Mouse (Mus musculus) lung, embryonic 14.5 days (tissue): ENCODE results near the gene Itga11. TPM values are rescaled to one million over a fixed set of nuclear protein-coding genes. Genes with fewer than 3 reads are reported as not detected.
A peak's percentile ranks its signal among the peaks of the same experiment; 100 is the strongest.
"Not testable (repeated sequence)": the region's sequence is repeated elsewhere in the genome, so short reads cannot be mapped to it uniquely, and the experiment has no call there.

ENCODE experiments used
- ATAC-seq: fragments of 200-750 bp; cut with Nextera tagmentation; 2 replicates; pipeline ENCODE4 v1.8.0; 2017; ENCODE audit warnings: mild to moderate bottlenecking, moderate TSS enrichment, moderate library complexity; ENCODE audit not compliant: insufficient read depth
- DNase-seq: peaks from one replicate; pipeline ENCODE4 v3.0.0-alpha.2; 2015
- H3K27ac ChIP-seq: fragments of 300-500 bp; sonication (generic); 2 replicates; pipeline ENCODE4 v1.5.1; 2014; ENCODE audit warnings: low read depth, mild to moderate bottlenecking, moderate library complexity
- H3K27me3 ChIP-seq: fragments of 300-500 bp; sonication (generic); 2 replicates; pipeline ENCODE4 v1.6.1; 2014; ENCODE audit warnings: low read length, control low read depth; ENCODE audit not compliant: insufficient read depth
- H3K36me3 ChIP-seq: fragments of 300-500 bp; sonication (generic); 2 replicates; pipeline ENCODE4 v1.6.1; 2014; ENCODE audit warnings: control low read depth; ENCODE audit not compliant: insufficient read depth
- H3K4me1 ChIP-seq: fragments of 300-500 bp; sonication (generic); 2 replicates; pipeline ENCODE4 v1.6.1; 2014; ENCODE audit warnings: antibody characterized with exemption, control low read depth; ENCODE audit not compliant: insufficient read depth
- H3K4me2 ChIP-seq: fragments of 300-500 bp; sonication (generic); 2 replicates; pipeline ENCODE4 v1.6.1; 2014; ENCODE audit warnings: mild to moderate bottlenecking
- H3K4me3 ChIP-seq: fragments of 300-500 bp; sonication (generic); 2 replicates; pipeline ENCODE4 v1.5.1; 2014; ENCODE audit warnings: low read depth, low read length
- H3K9ac ChIP-seq: fragments of 300-500 bp; sonication (generic); 2 replicates; pipeline ENCODE4 v1.6.1; 2014
- H3K9me3 ChIP-seq: fragments of 300-500 bp; sonication (generic); 2 replicates; pipeline ENCODE4 v1.6.1; 2016; ENCODE audit warnings: low read depth, low read length, control low read depth
- CTCF ChIP-seq: IDR thresholded peaks from 2 replicates; pipeline ENCODE4 v1.5.1; 2016; ENCODE audit warnings: antibody characterized with exemption, low read depth
- WGBS: fragments of 180-500 bp; shearing (Covaris S2); extraction: QIAGEN DNeasy Blood & Tissue Kit; methylation state at CpG from one replicate; pipeline ENCODE4 v1.1.7; 2014; 5-methylcytosine and 5-hydroxymethylcytosine counted together
- polyA plus RNA-seq: library from polyadenylated mRNA; unstranded; fragments of >200 nt; fragmentation: Nextera tagmentation; extraction: Ambion mirVana; gene quantifications from 2 replicates; pipeline ENCODE4 v1.2.1, GENCODE M21; 2014

Itga11 gene
- polyA plus RNA-seq, 1 experiment from 2014 or later = 0.49 TPM

DNA sequence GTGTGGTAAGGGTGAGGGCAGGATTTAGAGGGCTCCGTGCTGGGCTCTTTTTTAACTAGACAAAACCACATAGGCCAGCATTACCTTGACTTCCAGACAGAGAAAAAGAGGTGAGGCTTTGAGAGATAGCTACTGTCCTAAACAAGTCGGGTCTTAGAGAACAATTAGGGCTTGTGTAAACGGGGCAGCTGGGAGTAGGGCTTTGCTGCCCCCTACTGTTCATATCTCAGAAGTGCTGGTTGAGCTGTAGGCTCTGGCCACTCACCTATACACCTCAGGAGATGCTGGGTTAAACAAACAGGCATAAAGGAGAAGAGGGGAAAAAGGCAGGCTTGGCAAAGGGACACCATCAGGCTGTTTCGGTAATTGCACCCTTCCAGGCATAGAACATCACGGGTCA lies 99.8 kb downstream of the Itga11 start:
- Histone ChIP-seq H3K4me3 (no peak overlapping the region), H3K4me1 (no peaks in the 10 kb centered on the region), H3K9ac (no peak overlapping the region), H3K27me3 (no peaks in the 10 kb centered on the region), H3K27ac (no peak overlapping the region), H3K36me3 (no peaks in the 10 kb centered on the region), H3K4me2 (no peak overlapping the region), H3K9me3 (no peaks in the 10 kb centered on the region)
- DNase-seq (peak; percentile 82), ATAC-seq (peak; percentile 42)
- 5% methylated on average over 5 of the region's 5 CpGs for WGBS
- TF ChIP-seq CTCF = peak; percentile 88

DNA sequence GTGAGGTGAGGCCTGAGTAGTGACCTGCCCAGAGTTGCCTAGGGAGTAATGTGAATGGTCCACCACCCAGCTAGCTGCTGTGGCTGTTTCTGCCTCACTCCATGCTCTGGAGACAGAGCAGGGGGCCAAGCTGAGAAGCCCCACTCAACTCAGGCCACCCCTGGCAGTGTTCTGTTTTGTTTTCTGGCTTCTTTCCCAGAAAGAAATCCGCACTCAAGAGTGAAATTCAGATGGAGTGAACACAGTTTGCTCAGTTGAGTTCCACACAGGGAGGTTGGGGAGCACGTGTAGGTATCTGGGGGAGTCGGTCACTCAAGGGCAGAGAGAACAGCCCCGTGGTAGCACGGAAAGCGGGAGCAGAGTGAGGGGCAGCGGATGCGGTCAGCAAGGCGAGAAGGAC lies 101.1 kb downstream of the Itga11 start:
- no peaks in the 10 kb centered on the region for H3K9me3 ChIP-seq
- no peak overlapping the region for H3K4me3 ChIP-seq
- no peaks in the 10 kb centered on the region for H3K27me3 ChIP-seq
- no peak overlapping the region for H3K9ac ChIP-seq
- no peak for TF ChIP-seq CTCF
- no peaks in the 10 kb centered on the region for H3K4me1 ChIP-seq
- no peak overlapping the region for H3K27ac ChIP-seq
- no peak overlapping the region for H3K4me2 ChIP-seq
- WGBS = 81% methylated on average over 9 of the region's 9 CpGs
- ATAC-seq (no peak), DNase-seq (peak; percentile 52)
- no peaks in the 10 kb centered on the region for H3K36me3 ChIP-seq

DNA sequence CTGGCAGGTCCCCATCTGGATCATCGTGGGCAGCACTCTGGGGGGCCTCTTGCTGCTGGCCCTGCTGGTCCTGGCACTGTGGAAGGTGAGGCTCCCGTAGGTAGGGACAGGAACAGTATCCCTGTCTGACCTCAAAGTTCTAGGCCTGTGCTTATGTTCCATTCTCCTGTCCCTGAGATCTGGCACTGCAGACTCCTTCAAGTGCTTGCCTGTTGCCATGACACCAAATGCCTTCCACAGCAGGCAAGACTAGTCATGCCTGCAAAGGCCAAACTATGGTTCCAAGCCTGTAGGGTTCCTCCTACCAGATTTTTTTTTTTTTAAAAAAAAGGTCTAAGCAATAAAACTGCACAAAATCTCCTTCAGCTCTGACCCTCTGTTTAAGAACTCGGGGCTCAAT lies 104.3 kb downstream of the Itga11 start:
- Histone ChIP-seq H3K9me3 (no peaks in the 10 kb centered on the region), H3K4me1 (no peaks in the 10 kb centered on the region), H3K27me3 (no peaks in the 10 kb centered on the region), H3K27ac (no peak overlapping the region), H3K36me3 (no peaks in the 10 kb centered on the region), H3K4me2 (no peak overlapping the region), H3K9ac (no peak overlapping the region), H3K4me3 (no peak overlapping the region)
- DNase-seq = peak; percentile 24
- WGBS = 58% methylated on average over 3 of the region's 3 CpGs
- no peak for ATAC-seq
- TF ChIP-seq CTCF = no peak

DNA sequence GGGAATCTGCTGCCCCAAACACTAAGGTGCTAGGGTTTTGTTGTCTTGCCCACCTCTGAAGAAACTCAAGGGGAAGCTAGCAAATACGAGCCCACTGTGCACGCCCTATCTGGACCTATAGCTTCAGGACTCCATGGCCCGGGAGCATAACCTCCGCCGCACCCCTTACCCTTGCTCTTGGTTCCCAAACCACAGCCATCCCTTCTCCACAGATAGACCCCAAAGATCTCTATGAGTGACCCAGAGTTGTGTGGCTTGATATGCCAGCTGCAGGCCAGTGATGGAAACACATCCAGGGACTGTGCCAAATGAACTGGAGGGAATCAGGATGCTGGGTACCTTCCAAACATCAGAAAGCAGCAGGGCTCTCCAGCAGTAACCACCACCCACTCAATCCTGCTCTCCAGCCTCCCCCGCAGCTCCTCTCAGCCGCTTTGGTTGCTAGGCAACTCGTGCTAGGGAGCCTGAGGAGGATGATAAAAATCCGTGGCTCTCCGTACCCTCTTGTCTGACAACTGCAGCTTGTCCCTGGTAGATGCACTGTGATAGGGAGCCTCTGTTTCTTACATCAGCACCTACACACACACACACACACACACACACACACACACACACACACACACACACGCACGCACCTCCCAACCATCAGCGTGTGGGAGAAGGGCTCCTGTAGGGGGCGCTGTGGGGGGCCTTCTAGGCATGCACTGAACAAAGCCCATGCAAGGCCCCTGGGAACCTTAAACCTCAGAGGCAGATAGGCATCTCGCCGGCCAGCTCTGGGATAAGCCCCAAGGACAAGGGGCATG lies 105.6 kb downstream of the Itga11 start:
- Histone ChIP-seq H3K9me3 (no peaks in the 10 kb centered on the region), H3K4me1 (no peaks in the 10 kb centered on the region), H3K9ac (no peak overlapping the region), H3K27me3 (no peaks in the 10 kb centered on the region), H3K4me3 (no peak overlapping the region), H3K36me3 (no peaks in the 10 kb centered on the region), H3K27ac (no peak overlapping the region), H3K4me2 (no peak overlapping the region)
- WGBS = 39% methylated on average over 16 of the region's 16 CpGs
- ATAC-seq (no peak; the same call in 1 of the 2 replicates), DNase-seq (peak; percentile 68)
- TF ChIP-seq CTCF = peak; percentile 56

DNA sequence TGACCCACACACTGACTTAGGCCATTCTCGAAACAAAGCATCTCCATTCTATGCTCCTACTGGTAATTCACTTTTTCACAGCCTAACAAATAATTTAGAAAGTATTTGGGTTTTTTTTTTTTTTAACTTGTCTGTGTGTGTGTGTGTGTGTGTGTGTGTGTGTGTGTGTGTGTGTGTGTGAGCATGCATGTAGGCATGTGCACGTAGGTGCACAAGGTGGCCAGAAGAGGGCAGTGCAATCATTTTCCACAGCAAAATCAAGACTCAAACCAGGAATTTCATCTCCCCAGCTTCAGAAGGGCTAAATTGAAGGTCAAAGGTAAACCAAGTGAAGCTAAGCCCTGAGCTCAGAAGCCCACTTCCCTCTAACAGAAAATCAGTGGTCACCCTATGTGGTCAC lies 106.6 kb downstream of the Itga11 start:
- Histone ChIP-seq H3K4me2 (no peak overlapping the region), H3K4me3 (no peak overlapping the region), H3K27ac (no peak overlapping the region)

DNA sequence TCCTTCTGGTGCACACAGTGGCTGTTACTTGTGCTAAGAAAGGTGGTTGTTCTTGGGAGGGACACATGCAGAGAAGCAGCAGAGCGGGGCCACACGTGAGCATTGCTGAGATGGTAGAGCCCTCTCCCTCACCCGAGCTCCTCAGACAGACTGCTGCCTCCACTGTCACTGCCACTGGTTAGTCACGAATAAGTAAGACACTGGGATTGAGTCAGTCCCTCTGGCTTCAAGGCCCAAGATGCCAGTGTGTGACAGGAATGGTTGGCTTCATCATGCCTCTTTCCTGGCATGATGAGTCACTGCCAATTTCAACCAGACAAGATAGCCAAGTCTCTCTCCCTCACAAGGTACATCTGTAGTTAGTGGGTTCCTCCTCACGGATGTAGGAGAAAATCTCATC lies 109.1 kb downstream of the Itga11 start:
- no peaks in the 10 kb centered on the region for H3K36me3 ChIP-seq
- no peaks in the 10 kb centered on the region for H3K9me3 ChIP-seq
- H3K4me2 ChIP-seq = no peak overlapping the region
- ATAC-seq = no peak
- H3K4me3 ChIP-seq = no peak overlapping the region
- DNase-seq = no peak
- H3K27me3 ChIP-seq = no peaks in the 10 kb centered on the region
- TF ChIP-seq CTCF = no peak
- no peak overlapping the region for H3K27ac ChIP-seq
- 68% methylated on average over 5 of the region's 5 CpGs for WGBS
- no peak overlapping the region for H3K9ac ChIP-seq
- no peaks in the 10 kb centered on the region for H3K4me1 ChIP-seq

More for the DNA sequence above, 106.6 kb downstream of the Itga11 start:
- no peaks in the 10 kb centered on the region for H3K27me3 ChIP-seq
- no peaks in the 10 kb centered on the region for H3K4me1 ChIP-seq
- H3K36me3 ChIP-seq = no peaks in the 10 kb centered on the region
- ATAC-seq (no peak), DNase-seq (no peak)
- TF ChIP-seq CTCF = peak; percentile 28; the same call in 1 of the 2 replicates
- 91% methylated on average over 2 of the region's 2 CpGs for WGBS
- no peaks in the 10 kb centered on the region for H3K9me3 ChIP-seq
- H3K9ac ChIP-seq = no peak overlapping the region

DNA sequence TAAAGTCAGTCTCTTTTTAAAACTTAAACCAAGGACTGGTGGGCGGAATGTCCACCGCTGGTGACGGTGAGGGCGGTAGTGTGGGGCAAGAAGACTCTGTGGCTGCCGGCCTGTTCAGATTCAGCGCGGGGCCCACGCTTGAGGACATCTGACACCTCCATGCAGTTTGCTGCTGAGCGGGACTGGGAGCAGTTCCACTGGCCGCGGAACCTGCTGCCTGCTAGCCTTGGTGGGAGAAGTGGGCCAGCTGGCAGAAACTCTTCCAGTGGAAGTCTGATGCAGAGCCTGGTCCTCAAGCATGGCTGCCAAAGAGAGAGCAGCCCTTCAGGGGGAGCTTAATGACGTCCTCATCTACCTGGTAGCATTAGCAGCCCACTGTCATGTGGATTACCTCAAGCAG lies 112.2 kb downstream of the Itga11 start:
- Histone ChIP-seq H3K9me3 (no peaks in the 10 kb centered on the region), H3K36me3 (peaks cover 23% of the 10 kb centered on the region; the same call in 1 of the 2 replicates), H3K4me3 (no peak overlapping the region), H3K4me1 (no peaks in the 10 kb centered on the region), H3K4me2 (no peak overlapping the region), H3K27ac (no peak overlapping the region), H3K27me3 (no peaks in the 10 kb centered on the region), H3K9ac (no peak overlapping the region)
- TF ChIP-seq CTCF = no peak
- ATAC-seq (no peak), DNase-seq (no peak)
- 90% methylated on average over 12 of the region's 12 CpGs for WGBS

DNA sequence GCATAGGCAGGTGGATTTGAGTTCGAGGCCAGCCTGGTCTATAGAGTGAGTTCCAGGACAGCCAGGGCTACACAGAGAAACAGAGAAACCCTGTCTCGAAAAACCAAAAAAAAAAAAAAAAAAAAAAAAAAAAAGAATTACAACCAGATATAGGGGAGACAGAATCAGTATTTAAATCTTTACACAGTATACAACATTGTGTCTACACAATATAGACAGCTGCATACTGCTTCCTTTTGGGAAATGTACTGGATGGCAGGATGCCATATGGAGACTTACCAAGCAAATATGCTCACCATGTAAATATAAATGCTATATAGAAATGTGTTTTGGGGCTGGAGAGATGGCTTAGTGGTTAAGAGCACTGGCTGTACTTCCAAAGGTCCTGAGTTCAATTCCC lies 121.6 kb downstream of the Itga11 start:
- not testable (repeated sequence) for H3K4me1 ChIP-seq, H3K9me3 ChIP-seq, H3K4me3 ChIP-seq, H3K9ac ChIP-seq, ATAC-seq, H3K27me3 ChIP-seq, H3K4me2 ChIP-seq, H3K27ac ChIP-seq
- 97% methylated on average over 2 of the region's 2 CpGs for WGBS
- peak; percentile 39 for DNase-seq
- peaks cover 42% of the 10 kb centered on the region for H3K36me3 ChIP-seq
